Mouse (Mus musculus) embryo, embryonic 10.5 days (tissue): ENCODE measurements around the gene Nhlrc4.

Experiments
- DNase-seq: peaks from one replicate; pipeline ENCODE4 v3.0.0-alpha.2; 2015; ENCODE audit warnings: low spot score

The Nhlrc4 gene

DNA sequence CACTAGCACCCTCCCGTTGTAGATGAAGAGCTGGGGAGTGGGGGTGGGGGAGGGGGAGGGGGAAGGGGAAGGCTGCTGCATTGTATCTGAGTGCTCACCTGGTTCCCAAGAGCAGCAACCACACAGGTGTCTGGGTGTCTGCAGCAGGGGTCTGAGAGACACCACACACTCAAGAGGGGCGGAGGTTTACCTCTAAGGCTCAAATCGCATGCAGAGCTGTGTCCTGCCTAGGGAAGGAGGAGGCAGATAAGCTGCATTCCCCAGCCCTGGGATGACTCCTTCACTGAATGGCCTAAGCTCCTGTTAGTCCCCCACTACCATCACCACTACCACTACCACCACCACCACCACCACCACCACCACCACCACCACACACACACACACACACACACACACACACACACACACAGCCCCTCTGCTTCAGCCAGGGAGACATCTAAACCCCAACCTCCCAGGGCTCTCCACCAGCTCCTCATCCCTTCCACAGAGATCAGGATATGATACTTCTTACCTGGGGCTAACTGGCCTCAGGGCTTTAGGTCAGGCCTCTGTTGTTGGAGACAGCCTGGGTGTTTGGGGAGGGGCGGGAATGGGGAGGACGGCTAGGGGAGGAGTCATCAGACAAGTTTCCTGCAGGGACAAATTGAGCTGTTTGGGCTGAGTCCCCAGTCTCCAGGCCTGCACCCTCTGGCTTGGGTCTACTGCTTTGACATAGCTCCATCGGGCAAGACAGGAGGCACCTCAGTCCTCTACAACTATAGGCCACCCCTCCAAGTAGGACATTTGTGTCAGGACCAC lies at the start of gene Nhlrc4, which contains the start of gene Pigq:
Gene Nhlrc4 (minus strand): TSS at position 596 of the 798 bp plus-strand sequence.
Gene Pigq (minus strand): TSS at position 571 of the 798 bp plus-strand sequence.
- DNase-seq, result no peak

DNA sequence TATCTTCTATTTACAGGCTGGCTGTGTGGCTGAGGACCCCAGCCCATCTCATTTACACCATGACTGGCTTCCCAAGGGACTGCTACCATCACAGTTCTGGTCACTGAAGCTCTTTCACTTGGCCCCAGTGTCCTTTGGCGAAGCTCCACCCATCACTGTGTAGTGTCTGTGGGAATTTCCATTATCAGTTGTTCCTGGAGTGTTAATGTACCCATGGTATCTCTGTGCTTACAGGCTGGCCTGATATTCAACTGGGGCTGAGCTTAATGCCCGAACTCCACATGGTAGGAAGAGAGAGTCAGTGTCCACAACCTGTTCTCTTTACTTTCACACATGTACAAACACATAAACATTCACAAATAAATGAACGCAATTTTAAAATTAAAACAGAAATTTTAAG lies 48.7 kb upstream of the Nhlrc4 start:
- no peak for DNase-seq

DNA sequence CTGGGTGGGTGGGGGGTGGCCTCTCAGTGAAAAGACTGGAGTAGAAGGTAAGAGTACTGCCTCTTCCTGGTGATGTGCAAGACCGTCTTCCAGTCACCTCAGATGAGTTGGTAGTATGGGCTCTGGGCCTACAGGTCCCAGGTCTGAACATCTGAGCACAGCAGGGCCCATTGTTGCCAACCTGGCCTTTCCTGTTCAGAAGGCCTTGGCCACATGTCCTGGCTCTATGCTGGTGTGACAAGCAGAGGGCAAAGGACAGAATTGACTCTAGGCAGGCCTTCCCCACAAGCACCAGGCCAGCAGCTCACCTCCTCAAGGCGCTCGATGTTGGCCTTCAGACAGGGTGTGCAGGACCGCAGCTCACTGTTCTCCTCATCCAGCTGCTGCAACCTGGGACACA lies 47.5 kb upstream of the Nhlrc4 start:
- DNase-seq, result no peak

DNA sequence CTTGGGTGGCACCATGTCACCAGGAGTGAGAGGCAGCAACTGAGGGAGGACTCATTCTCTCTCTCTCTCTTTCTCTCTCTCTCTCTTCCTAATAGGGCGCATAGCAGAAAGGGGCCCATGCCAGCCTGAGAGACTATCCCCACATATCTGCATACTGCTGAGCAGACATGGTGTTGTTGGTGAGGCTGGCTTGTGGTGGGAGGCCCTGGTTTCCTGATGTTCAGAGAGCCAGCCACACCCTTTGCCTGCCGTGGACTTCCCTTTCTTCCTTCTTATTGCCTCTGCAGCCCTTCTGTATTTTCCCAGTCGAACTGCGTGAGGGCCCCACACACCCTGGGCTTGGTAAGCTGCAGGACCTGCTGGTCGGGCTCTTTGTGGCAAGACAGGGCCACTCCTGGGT lies 45.6 kb upstream of the Nhlrc4 start:
- no peak for DNase-seq

DNA sequence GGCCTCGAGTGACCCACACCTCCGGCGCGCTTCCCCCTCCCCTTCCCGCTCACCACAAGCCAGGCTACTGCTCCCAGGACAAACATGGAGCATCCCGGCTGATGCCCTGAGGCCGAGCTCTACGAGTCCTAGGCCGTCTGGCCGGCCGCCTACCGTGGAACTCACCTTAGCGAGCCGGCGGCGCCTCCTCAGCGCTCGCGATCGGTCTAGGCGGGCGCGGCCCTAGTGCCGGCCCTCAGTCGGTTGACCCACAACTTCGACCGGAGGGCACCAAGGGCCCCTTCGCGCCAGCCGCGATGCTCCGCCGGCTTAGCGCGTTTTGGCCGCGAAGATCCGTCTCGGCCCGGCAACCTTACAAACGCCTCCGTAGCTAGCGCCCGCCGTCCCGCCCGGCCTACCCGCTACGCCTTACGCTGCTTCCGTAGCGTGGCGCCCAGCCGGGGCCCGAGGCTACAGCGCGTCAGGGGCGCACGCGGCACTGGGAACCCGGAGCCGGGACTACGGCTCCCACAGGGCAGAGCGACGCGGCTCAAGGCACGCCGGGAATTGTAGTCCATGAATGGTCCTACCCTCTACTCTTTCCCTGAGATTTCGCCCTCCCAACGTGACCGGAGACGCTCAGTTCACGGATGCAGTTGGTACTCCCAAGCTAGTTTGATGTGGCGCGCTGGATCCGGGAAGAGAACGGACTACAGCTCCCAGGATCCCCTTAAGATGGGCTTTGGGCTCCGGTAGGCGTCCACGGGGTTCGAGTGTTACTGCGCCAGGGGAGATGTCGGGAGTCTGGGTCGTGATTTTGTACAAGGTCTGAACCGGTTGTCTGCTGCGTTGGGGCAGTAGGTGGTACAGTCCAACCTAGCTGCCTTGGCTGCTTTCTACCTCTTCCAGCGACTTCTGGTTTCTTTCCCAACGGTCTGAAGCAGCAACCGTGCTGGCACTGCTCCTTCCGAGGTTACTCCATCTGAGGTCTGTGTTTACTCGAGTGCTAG lies 40.8 kb upstream of the Nhlrc4 start, which contains the start of gene Capn15:
Gene Capn15 (minus strand): TSS at position 491 of the 989 bp plus-strand sequence.
- DNase-seq, result peak; percentile 98

GRCm38 (mm10) chr17:25984556-25985305 lies 40.0 kb upstream of the Nhlrc4 start:
- peak; percentile 10 for DNase-seq

DNA sequence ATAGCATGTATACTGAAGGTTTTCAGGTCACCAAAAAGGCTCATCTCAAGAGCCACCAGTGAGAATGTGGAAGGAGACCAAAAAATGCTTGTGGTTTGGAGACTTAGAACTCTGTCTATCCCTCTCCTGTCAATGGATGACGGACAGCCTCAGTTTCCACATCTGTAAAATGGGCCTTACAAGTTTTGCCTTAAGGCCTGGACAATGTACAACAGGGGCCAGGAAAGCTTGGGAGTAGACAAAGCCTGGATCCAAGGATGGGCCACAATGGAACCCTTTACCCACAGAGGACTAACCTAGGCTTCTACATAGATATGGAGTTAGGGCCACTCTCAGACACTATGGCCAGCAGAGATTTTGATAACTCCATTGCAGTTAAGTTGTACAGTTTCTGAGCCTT lies 39.3 kb upstream of the Nhlrc4 start:
- no peak for DNase-seq

- no peak for DNase-seq
Measured at GRCm38 (mm10) chr17:25982913-25983312, 38.2 kb upstream of the Nhlrc4 start.

GRCm38 (mm10) chr17:25980854-25981253 lies 36.1 kb upstream of the Nhlrc4 start:
- DNase-seq, result no peak

DNA sequence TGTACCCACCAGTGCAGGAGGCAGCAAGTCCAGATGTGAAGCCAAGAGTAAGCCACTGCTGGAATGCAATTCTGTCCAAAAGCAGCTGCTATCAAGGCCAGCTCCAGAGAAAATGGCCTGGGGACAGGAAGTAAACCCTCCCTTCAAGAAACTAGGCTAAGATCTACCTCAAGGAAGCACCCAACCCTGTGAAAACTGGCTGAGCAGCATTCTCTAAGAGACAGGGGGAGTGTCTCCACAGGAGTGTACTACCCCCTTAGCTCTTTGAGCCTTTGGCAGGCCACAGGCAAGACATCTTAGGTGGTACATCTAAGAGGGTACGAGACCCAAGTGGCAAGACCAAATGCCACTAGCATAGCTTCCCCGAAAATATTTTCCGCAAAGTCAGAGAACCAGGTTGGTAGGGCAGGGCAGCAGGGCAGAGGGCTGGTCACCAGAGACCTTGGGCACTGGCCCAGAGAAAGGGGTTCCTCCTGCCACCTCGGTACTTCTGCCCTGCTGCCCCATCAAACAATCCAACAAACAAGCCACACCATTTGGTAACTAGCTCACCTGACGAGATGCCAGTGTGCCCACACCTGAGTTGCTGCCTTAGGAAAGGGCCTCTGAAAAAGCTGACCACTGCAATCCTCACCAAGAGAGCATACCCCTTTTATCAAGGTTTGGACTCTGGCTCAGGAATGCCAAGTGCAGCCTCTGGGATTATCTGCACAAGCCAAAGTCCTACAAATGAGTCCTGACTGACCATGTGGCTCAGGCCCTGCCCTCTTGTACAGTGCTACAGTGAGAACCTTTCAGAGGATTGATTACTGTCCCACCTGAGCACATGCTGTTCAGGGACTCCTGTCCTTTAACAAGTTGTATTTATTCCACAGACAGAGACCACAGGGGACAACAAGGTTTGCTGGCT lies 35.3 kb upstream of the Nhlrc4 start:
- DNase-seq, result no peak

DNA sequence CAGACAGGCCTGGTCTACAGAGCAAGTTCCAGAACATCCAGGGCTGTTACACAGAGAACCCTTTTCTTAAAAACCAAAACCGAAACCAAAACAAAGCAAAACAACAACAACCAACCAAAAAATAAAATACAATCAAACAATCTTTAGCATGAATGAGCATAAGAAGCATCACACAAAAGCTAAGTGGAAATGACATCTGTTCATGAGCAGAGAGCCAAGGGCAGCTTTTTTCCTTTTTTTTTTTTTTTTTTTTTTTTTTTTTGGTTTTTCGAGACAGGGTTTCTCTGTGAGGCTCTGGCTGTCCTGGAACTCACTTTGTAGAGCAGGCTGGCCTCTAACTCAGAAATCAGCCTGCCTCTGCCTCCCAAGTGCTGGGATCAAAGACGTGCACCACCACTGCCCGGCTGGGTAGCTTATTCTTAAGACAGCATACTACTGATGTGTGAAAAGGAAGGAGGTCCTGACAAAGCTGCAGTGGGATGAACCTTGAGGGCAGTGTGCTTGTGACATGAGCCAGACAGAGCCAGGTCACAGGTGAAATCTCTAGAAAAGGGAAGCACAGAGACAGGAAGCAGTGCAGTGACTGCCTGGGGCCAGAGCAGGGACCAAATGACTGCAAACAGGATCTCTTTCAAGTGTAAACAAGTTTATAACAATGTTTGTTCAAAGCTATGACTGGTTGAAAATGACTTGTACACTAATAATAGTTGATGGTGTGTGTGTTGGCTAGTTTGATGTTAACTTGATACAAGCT lies 26.4 kb upstream of the Nhlrc4 start:
- DNase-seq, result no peak

GRCm38 (mm10) chr17:25970448-25970847 lies 25.7 kb upstream of the Nhlrc4 start:
- DNase-seq, result no peak

DNA sequence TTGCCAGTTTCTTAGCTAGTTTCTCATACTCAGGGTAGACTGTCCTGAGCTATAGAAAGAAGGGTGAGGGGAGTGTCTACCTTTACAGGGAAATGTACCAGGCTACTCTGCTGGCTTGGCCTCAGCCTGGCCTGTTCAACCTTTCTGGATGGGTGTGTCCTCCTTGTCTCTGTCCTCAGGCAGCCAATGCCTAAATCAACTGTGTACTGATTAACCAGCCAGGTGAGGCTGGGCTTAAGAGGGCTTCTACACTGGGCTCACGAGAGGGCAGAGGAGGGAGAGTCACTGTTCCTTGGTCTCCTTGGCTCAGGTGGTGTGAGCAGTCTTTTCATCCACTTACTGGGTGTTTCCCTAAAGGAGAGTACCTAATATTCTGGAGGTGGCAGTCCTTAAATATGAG lies 23.4 kb upstream of the Nhlrc4 start:
- DNase-seq, result no peak

GRCm38 (mm10) chr17:25967652-25968051 lies 22.9 kb upstream of the Nhlrc4 start:
- no peak for DNase-seq

GRCm38 (mm10) chr17:25964271-25964670 lies 19.5 kb upstream of the Nhlrc4 start:
- DNase-seq, result no peak

DNA sequence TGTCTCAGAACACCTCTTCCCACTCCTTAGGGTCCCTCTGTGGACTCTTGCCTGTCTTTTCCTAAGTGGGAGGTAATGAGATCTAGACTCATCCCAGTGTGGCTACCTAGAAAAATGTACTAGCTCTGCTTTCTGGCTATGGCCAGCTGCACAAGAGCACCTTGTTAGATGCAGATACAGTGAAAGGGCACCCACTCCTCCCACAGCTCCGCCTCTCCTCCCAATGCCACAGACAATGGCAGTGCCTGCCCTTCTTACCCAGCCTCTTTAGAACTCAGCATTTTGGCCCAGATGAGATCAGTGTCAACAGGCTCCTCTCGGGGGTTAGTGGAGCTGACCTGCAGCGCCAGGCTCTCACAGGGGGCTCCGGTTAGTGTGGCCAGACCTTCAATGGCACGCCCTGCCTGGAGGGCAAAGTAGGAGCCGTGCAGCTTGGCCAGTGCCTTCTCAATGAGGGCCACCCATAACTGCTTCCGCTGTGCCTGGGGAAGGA lies 17.7 kb upstream of the Nhlrc4 start:
- no peak for DNase-seq

DNA sequence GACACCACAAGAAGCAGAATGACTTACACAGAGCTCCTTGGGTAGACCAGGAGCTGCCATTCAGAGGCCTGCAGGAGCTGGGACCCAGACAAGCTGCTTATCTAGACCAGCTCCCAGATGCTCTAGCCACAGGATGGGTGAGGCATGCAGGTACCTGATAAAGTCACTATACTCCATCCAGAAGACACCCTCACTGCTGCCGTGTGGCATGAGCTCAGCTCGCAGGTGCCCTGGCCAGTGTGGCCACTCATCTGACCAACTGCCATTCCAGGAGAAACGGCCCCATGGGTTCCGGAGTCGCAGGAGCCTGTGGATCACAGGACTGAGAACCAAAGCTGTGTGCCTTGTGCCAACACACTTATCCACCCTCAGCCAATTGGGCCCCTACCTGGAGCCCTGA lies 16.8 kb upstream of the Nhlrc4 start:
- no peak for DNase-seq

DNA sequence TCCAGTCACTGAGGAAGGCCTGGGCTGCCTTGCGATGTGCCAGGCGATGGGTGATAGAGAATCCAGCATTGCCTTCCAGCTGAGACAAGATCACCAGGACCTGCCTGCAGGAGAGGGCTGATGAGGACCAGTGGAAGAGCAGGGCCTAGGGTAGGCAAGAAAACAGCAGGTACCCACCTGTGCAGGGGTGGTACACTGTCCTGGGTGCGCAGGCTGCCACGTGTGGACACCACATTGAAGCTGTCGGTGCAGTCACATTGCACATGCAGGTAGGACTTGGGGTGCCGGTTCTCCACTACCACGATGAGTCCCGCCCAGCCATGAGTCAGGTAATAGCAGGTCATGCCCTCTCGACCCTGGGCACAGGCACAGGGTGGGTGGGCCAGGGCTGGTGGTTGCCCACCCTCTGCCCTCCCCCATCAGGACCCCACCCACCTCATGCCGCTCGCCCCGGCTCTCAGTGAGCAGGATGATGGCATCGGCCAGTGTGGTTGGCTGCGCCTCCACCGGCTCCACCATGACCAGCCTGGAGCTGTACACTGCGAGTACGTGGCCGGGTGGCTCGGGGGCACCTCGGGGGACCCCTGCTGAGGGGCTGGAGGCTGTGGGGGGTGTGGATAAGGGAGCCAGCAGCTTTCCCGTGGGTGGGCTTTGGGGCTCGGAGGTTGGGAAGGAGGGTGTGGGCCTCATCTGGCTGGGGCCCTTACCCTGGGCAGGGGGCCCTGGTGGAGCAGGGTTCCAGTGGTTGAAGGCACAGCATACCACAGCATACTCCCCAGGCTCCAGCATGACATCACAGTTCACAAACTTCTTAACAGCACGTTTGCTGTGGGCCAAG lies 15.1 kb upstream of the Nhlrc4 start:
- no peak for DNase-seq
